Mouse (Mus musculus): ENCODE results near the gene Wdr11. TPM values are rescaled to one million over a fixed set of nuclear protein-coding genes. Genes with fewer than 3 reads are reported as not detected.

Gene Wdr11
- total and polyA plus RNA-seq, 3 experiments: 24.8 to 37.6 (median 26.1) TPM

DNA sequence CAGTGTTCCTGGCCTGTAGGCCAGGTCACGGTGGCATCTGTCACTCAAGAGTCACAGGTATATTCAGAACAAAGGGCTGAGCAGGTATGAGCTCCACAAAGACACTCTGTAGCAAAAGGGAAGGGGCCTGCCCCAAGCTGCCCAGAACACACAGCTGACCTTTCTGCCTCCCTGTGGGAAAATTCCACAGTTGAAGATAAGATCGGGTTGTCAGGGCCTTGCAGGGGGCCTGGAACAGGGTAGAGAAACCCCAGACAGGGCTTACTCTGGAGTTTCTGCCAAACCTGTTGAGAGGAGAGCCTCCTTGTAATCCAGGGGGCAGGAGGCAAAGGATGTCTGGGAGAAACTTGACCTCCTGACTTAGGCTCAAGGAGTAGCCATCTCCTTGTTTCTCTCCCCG lies 90.9 kb downstream of the Wdr11 start:
- dilution Hi-C loops (cut with MboI; ENCODE audit: extremely low pct_ligation_motif_present, extremely low pct_unique_long_range_greater_than_20kb, low sequenced_read_pairs): no loop called here
- Histone ChIP-seq H3K9ac (ENCODE audit: insufficient read depth, low read depth) (no peak overlapping the region), H3K79me2 (replicated peaks; ENCODE audit: control insufficient read depth, extremely low read depth, insufficient read depth, poor library complexity, severe bottlenecking) (no peaks in the 10 kb centered on the region), H3K27ac (ENCODE audit: insufficient read depth, low read depth) (no peak overlapping the region), H3K4me1 (ENCODE audit: control insufficient read depth in 1 of 2, insufficient read depth in 2 of 2) (no peaks in the 10 kb centered on the region), H3K27me3 (replicated peaks) (peaks cover 74% of the 10 kb centered on the region), H3K36me3 (replicated peaks in 1 of 2; ENCODE audit: control insufficient read depth in 1 of 2, insufficient read depth in 1 of 2, low read length in 1 of 2) (no peaks in the 10 kb centered on the region), H3K9me3 (replicated peaks; ENCODE audit: low read length) (no peaks in the 10 kb centered on the region), H3K4me3 (replicated peaks in 1 of 3; ENCODE audit: low read depth in 2 of 3, low read length in 2 of 3, poor library complexity in 1 of 3) (no peak overlapping the region), H3K4me2 (ENCODE audit: insufficient read depth, low read depth, poor library complexity, severe bottlenecking) (no peak overlapping the region)
- in situ Hi-C loops (cut with MboI; ENCODE audit: low pct_ligation_motif_present, low pct_unique_long_range_greater_than_20kb, low sequenced_read_pairs): no loop called here
- DNase-seq (ENCODE audit: extremely low read depth): no peak
- TF ChIP-seq ELF1 (IDR thresholded peaks at IDR 0.05; ENCODE audit: low read depth, low read length) (no peak), ZKSCAN1 (IDR thresholded peaks at IDR 0.05; ENCODE audit: borderline replicate concordance, low read depth, low read length) (no peak), GABPA (IDR thresholded peaks at IDR 0.05; ENCODE audit: insufficient replicate concordance, low read depth, low read length) (no peak), ZMIZ1 (IDR thresholded peaks at IDR 0.05; ENCODE audit: low read depth, low read length) (no peak), USF2 (conservative IDR thresholded peaks at IDR 0.05; ENCODE audit: low read depth, low read length) (no peak), KAT2A (IDR thresholded peaks at IDR 0.05; ENCODE audit: insufficient replicate concordance, low read length) (no peak), JUND (conservative IDR thresholded peaks at IDR 0.05; ENCODE audit: low read depth, low read length) (no peak), NELFE (IDR thresholded peaks at IDR 0.05; ENCODE audit: low read depth, low read length) (no peak), CHD2 (IDR thresholded peaks at IDR 0.05; ENCODE audit: low read length) (no peak), TBP (conservative IDR thresholded peaks at IDR 0.05; ENCODE audit: low read depth, low read length) (no peak), PAX5 (IDR thresholded peaks at IDR 0.05; ENCODE audit: low read length) (no peak), POLR2AphosphoS2 (IDR thresholded peaks at IDR 0.05; ENCODE audit: low read depth, low read length) (no peak), HCFC1 (IDR thresholded peaks at IDR 0.05; ENCODE audit: low read depth, low read length) (no peak), ZNF384 (IDR thresholded peaks at IDR 0.05; ENCODE audit: low read depth, low read length) (no peak), UBTF (IDR thresholded peaks at IDR 0.05; ENCODE audit: low read depth, low read length) (no peak), NRF1 (IDR thresholded peaks at IDR 0.05; ENCODE audit: low read depth, low read length) (no peak)

DNA sequence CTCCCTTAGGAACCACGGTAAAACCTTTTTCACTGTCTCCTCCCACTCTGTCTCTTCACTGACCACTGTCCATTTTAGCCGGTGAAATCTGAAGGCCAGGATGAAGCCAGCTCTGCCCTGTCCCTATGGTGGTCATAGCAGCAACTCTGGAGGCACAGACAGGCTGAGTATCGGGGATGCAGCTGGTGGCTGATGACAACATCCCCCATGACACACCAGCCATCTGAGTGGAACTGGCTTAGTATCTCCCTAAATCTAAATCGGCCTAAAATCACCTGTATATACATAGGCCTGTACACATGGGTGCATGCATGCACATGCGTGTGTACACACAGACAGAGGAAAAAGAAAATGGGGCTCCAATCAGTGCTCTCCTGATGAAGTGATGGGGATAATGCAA lies 93.7 kb downstream of the Wdr11 start:
- no peaks in the 10 kb centered on the region for H3K36me3 ChIP-seq (replicated peaks in 1 of 2; ENCODE audit: control insufficient read depth in 1 of 2, insufficient read depth in 1 of 2, low read length in 1 of 2)
- in situ Hi-C loops (cut with MboI; ENCODE audit: low pct_ligation_motif_present, low pct_unique_long_range_greater_than_20kb, low sequenced_read_pairs): no loop called here
- H3K4me1 ChIP-seq (ENCODE audit: control insufficient read depth in 1 of 2, insufficient read depth in 2 of 2): no peaks in the 10 kb centered on the region
- no peak for DNase-seq (ENCODE audit: extremely low read depth)
- no peak overlapping the region for H3K4me3 ChIP-seq (replicated peaks in 1 of 3; ENCODE audit: low read depth in 2 of 3, low read length in 2 of 3, poor library complexity in 1 of 3)
- dilution Hi-C loops (cut with MboI; ENCODE audit: extremely low pct_ligation_motif_present, extremely low pct_unique_long_range_greater_than_20kb, low sequenced_read_pairs): no loop called here
- TF ChIP-seq E2F4 (IDR thresholded peaks at IDR 0.05; ENCODE audit: insufficient replicate concordance, low read depth, low read length): no peak
- no peak for TF ChIP-seq MXI1 (IDR thresholded peaks at IDR 0.05; ENCODE audit: low read depth, low read length)
- no peak for TF ChIP-seq ELF1 (IDR thresholded peaks at IDR 0.05; ENCODE audit: low read depth, low read length)
- no peak for TF ChIP-seq KAT2A (IDR thresholded peaks at IDR 0.05; ENCODE audit: insufficient replicate concordance, low read length)
- no peak for TF ChIP-seq GABPA (IDR thresholded peaks at IDR 0.05; ENCODE audit: insufficient replicate concordance, low read depth, low read length)
- TF ChIP-seq POLR2A (IDR thresholded peaks at IDR 0.05; ENCODE audit: low read depth, low read length): no peak
- no peak for TF ChIP-seq HCFC1 (IDR thresholded peaks at IDR 0.05; ENCODE audit: low read depth, low read length)
- no peak for TF ChIP-seq USF1 (IDR thresholded peaks at IDR 0.05; ENCODE audit: low read depth, low read length)
- no peak for TF ChIP-seq ZC3H11A (IDR thresholded peaks at IDR 0.05; ENCODE audit: low read depth, low read length)
- no peak for TF ChIP-seq MYC (IDR thresholded peaks at IDR 0.05; ENCODE audit: low read depth, low read length)
- no peak for TF ChIP-seq JUND (conservative IDR thresholded peaks at IDR 0.05; ENCODE audit: low read depth, low read length)
- TF ChIP-seq SMC3 (IDR thresholded peaks at IDR 0.05; ENCODE audit: low read depth, low read length): no peak
- peaks cover 86% of the 10 kb centered on the region for H3K27me3 ChIP-seq (replicated peaks)
- H3K4me2 ChIP-seq (ENCODE audit: insufficient read depth, low read depth, poor library complexity, severe bottlenecking): no peak overlapping the region
- no peaks in the 10 kb centered on the region for H3K9me3 ChIP-seq (replicated peaks; ENCODE audit: low read length)
- no peak overlapping the region for H3K9ac ChIP-seq (ENCODE audit: insufficient read depth, low read depth)
- no peaks in the 10 kb centered on the region for H3K79me2 ChIP-seq (replicated peaks; ENCODE audit: control insufficient read depth, extremely low read depth, insufficient read depth, poor library complexity, severe bottlenecking)
- no peak overlapping the region for H3K27ac ChIP-seq (ENCODE audit: insufficient read depth, low read depth)
